Mouse (Mus musculus): ENCODE data around the gene Gm28041.

- TF ChIP-seq POLR2A (IDR thresholded peaks at IDR 0.05; ENCODE audit: low read depth, low read length): no peak
- no peak for TF ChIP-seq CTCF (IDR thresholded peaks at IDR 0.05; ENCODE audit: borderline replicate concordance, insufficient read depth, low read length)
Measured at GRCm38 (mm10) chr13:67306718-67307117, 68.8 kb downstream of the Gm28041 start.
